Mouse (Mus musculus) c-Kit-positive CD71-positive TER-119-positive erythroid progenitor cells, embryonic 14.5 days (primary cell): ENCODE results near the gene Kri1.
"Not testable (repeated sequence)": the region's sequence is repeated elsewhere in the genome, so short reads cannot be mapped to it uniquely, and the experiment has no call there.

Experiments
- DNase-seq: peaks from one replicate; pipeline ENCODE4 v3.0.0-alpha.2; 2013; ENCODE audit warnings: low spot score

The Kri1 gene

DNA sequence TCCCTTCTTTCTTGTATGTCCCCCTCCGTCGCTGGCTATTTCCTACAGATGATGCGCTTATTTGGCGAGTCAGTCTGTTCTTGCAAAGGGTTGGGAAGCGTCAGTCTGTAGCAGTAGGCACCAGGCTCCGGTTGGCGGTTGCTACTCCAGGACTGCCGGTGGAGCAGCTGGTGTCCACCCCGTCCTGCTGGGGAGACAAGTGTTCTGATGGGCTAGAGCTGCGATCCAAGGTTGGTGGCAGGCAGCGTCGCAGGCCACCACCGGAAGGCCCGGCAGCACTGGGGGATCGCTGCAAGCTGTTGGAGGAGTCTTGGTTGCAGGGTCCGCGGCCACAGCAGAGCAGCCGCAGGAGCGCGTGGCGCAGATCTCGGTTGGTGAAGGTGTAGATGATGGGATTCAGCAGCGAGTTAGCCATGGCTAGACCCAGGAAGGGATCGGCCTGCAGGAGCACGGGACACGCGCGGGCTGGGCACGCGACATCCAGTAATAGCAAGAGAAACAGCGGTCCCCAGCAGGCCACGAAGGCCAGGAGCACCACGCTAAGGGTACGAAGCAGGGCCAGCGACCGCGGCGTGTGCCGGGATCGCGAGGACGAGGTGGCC, 43.8 kb downstream of the Kri1 start:
- no peak for DNase-seq

DNA sequence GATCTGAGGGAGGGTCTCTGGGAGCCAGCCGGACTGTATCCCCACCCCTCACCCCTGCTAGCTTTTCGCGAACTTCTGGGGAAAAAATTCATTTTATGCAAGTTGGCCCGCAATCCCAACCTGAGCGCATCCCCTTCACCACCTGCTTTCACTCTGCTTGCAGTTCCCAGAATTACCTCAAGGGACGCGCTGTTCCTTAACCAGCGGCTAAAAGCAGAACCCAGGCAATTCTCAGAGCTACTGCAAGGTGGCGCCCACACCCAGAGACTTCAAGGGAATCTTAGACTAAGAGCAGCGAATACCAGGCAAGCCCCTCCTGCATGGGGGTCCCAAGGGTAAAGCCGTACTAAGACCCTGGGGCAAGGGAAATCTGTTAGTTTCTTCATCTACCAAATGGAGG, 46.4 kb downstream of the Kri1 start:
- peak; percentile 87 for DNase-seq

DNA sequence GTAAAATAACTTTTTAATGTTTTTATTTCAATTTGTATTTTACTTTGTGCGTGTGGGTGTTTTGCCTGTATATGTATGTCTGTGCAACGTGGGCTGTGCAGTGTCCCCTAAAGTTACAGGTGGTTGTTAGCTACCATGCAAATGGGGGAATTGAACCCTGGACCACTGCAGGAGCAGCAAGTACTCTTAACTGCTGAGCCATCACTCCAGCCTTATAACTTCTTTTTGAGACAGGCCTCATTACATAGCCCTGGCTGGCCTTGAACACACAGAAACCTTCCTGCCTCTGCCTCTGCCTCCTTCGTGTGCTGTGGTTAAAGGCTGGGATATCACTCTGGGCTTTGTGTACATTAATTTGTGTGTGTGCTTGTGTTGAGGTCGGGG, 48.3 kb downstream of the Kri1 start:
- no peak for DNase-seq

DNA sequence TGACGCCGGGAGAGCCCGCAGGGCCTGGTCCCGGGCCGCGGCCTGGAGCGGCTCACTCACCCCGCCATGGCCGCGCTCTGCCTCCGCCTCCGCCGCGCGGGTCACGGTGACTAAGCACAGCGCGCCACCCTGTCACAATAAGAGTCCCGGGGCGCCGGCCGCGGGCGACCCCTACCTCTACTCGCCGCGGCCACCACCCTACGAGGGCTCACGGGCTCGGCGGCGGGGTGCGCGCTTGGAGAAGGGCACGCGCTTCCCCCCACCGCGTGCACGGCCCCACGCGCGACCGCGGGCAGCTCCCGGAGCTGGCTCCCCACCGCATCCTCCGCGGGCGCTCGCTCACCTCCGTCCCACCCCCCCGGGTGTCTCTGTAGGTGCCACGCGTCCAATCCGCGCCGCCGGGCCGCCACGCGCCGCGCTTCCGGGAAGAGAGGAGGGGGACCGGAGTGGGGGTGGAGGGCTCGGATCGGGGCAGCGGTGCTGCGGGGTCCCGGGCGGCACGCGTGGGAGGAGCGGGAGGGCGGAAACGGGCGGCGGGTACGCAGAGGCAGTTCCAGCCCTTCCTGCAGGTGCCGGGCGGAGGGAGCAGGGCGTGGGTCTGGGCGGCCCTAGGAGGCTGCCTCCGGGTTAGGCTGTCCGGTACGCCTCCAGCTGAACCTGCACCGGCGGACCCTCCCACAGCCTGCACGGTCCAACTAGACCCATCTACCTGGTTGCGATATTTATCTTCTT, 48.9 kb downstream of the Kri1 start, which contains the start of gene Keap1:
TSS of gene Keap1 (minus strand) at position 629 of the 732 bp plus-strand sequence.
- DNase-seq: peak; percentile 64

DNA sequence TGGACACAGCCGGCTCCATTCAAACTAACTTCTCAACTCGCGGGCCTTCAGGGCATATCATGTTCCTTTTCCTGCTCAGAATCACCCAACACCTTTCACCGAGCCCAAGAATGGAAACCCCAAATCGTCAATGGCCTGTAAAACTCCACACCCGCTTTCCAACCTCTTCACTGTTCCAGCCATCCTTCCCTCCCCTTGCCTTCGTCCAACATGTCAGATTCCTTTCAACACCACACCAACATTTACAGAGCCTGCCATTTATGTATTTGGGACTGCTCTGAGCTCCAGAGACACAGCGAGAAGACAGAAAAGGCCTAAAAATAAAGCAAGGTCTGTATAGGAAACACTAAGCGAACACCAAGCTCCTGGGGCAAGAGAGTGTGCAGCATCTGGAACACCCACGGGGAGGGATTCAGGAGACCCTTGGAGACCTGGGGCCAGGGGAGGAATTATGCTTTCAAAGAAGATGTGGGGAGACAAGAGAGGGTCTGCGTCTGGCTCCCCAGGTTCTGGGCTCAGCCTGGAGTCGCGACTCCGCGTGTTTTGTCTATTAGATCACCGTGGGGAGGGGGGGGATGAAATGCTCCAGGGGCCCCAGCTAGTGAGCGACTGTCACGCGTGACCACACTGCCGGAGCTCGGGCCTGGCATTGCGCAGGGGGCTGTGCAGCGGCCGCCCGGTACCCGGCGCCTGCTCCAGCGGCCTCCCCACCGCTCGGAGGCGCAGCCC, 49.6 kb downstream of the Kri1 start:
- peak; percentile 49 for DNase-seq

DNA sequence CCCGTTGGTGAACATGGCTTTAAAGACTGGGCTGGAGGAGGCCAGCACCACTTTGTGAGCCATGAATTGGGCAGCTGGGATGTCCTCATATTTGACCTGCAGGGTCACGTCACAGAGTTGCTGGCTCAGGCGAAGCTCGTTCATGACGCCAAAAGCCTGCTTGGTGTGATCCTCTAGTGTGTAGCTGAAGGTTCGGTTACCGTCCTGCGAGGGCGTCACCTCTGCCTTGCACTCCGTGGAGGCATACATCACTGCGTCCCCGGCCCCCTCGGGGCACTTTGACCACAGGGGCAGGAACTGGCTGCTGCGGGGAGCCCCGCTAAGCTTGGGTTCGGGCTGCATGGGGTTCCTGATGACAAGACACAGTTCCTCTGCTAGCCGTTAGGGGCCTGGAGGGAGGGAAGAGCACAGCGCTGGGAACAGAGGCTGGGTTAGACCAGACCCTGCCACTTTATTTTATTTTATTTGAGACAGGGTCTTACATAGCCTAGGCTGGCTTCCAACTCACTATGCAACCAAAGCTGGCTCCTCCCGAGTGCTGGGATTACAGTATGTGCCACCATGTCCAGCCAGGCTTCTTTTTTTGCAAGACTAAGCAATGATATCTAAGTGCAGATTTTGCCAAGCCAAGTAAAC, 50.3 kb downstream of the Kri1 start:
- peak; percentile 45 for DNase-seq

DNA sequence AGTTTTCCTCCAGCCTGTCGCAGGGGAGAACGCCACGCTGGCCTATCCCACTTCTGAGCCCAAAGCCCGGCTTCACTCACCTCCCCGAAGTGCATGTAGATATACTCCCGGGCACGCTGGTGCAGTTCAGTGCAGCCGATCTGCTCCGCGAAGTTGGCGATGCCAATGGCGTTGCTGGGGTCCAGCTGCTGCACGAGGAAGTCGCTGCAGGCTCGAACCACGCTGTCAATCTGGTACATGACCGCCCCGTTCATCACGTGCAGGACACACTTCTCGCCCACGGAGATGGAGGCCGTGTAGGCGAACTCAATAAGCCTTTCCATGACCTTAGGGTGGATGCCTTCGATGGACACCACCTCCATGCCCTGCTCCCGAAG, 50.8 kb downstream of the Kri1 start:
- no peak for DNase-seq

DNA sequence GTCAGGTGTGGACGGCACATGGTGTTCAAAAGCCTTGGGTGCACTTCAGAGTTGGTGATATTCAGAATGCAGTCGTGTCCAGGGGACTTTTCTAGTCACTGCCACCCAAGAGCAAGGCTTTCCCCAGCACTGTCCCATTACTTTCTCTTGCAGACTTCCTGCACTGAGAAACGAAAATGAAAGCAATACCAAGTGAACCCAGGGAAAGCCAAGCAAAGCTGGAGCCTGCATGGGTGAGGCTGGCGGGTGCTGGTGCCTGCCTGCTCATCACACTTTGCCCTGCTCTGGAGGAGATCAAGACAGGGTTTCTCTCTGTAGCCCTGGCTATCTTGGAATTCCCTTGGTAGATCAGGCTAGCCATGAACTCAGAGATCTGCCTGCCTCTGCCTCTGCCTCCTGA, 52.4 kb downstream of the Kri1 start:
- DNase-seq: no peak

DNA sequence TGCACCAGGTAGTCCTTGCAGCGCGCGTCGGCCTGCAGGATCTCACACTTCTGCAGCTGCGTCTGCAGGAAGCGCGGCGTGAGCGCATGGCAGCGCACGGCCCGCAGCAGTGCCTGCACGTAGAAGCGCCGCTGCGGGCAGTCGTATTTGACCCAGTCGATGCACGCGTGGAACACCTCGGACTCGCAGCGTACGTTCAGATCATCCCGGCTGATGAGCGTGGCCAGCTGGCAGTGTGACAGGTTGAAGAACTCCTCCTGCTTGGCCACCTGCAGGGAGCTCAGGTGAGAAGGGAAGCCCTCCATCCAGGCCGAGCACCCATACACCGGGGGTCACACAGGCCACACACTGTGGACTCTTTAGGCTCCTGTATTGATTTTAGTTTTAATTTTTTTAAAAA, 54.0 kb downstream of the Kri1 start:
- DNase-seq: no peak

DNA sequence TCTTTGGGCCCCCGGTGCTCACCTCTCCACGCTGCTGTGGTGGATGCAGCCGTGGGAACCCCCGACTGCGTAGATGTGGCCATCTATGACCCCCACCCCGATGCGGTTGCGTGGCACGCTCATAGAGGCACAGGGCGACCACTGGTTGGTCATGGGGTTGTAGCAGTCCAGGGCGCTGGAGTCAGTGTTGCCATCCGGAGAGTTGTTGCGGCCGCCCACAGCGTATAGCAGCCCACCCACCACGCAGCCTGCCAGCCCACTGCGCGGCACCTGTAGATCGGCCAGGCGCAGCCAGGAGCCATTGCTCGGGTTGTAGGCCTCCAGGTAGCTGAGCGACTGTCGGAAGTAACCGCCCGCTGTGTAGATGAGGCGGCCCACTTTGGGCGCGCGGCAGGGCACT, 54.4 kb downstream of the Kri1 start:
- DNase-seq: no peak

DNA sequence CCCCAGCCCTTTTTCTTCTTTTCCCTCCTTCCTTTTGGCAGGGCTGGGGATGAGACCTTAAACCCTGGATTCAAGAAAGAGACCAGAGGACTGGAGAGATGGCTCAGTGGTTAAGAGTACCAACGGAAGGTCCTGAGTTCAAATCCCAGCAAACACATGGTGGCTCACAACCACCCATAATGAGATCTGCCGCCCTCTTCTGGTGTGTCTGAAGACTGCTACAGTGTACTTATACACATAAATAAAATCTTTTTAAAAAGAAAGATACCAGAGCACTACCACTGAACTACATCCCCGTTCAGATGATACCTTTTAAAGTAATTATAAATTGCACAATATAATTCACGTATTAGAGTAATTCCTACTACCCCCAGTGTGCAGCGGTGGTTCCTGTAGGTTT, 54.9 kb downstream of the Kri1 start:
- no peak for DNase-seq

DNA sequence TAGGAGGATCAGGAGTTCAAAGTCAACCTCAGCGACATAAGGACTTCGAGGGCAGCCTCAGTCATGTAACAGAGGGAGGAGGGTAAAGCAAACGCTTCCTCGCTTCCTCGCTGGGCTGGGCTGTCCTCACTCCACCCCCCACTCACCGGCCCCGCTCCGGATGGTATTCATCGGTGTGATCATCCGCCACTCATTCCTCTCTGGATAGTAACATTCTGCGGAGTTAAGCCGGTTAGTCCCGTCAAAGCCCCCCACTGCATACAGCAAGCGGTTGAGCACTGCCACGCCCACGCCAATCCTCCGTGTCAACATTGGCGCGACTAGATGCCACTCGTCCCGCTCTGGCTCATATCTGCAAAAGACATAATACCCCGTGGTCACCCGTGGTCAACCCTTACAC, 56.2 kb downstream of the Kri1 start:
- no peak for DNase-seq

DNA sequence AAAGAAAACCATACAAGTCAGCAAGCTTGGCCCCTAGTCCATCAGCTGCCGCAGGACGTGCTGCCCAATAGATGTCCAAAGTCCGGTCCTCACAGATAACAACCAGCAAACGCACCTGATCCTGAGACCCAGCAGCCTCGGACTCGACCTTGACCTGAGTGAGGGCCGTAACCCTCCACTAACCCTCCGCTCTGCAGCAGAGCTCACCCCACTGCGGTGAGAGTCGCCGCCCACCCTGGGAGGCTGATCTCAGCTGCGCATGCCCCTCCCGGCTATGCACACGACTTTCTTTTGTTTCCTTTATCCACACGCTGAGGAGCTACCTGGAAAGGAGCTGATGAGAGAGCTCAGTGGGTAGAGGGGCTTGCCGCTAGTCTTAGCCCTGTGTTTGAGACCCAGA, 60.4 kb downstream of the Kri1 start:
- no peak for DNase-seq

DNA sequence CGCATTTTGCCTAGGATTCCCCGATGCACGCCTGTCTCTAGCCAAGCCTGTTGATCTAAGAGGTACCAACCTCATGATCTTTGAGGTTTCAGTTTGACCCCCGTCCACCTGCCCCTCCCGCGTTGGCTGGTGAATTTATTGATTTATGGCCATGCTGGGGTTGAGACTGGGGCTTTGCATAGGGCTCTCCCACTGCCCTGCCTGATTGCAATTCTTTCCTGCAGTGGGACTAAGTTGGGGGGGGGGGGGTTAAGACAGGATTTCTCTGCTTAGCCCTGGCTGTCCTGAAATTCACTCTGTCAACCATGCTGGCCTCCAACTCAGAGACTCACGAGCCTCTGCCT, 62.4 kb downstream of the Kri1 start:
- no peak for DNase-seq

DNA sequence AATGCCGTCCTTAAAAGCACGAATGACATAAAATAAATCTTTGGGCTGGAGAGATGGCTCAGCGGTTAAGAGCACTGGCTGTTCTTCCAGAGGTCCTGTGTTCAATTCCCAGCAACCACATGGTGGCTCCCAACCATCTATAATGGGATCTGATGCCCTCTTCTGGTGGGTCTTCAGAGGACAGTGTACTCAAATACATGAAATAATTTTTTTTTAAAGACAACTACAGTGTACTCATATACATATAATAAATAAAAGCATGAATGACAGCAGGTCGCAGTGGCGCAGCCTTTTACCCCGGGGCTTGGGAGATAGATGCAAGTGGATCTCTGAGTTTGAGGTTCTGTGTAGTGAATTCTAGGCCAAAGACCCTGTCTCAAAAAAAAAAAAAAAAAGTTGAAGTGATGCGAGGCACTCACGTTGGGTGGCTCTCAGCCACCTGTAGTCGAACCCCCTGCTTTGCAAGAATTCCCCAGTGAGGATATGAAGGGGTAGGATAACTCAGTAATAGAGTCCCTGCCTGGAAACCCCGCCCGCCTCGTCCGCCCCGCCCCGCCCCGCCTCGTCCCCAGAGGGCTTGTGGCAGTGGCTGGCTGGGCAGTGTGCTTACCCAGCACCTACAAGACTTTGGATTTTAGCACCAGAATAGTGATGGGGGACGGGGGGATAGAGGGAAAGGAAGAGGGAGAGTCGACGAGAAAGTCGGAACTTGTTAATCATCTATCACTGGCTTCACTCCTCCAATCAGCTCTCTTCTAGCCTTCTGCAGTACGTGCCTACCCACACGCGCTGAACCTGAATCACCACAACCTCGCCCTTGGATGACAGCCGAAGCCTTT, 63.0 kb downstream of the Kri1 start:
- DNase-seq: peak; percentile 50

DNA sequence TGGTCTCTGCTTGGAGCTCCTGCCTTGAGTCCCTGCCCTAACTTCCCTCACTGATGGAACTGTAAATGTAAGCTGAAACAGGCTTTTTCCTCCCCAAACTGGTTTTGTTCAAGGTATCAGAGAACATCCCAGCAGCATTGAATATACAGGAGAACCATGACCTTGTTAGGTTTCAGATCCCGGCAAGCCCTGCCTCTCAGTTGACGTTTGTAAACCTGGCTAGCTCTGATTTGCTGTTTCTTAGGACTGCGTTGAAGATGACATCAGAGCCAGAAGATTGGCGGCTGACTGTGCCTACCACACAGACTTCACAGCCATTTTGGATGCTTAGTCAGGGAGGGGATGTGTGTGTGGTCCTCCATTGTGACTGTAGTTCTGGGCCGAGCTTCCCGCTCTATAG, 63.9 kb downstream of the Kri1 start:
- no peak for DNase-seq

DNA sequence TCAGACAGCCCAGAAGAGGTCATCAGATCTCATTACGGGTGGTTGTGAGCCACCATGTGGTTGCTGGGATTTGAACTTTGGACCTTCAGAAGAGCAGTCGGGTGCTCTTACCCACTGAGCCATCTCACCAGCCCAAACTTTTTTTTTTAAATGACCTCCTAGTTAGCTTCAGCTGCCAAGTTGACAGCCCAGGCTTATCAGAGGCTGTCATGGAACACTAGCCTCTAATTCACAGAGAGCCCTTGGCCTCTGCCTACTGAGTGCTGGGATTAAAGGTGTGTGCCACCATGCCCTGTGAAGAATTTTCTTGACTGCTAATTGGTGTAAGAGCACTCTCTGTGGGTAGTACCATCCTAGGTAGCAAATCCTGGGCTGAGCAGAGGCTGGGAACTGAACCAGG, 64.3 kb downstream of the Kri1 start:
- DNase-seq: not testable (repeated sequence)
